In the genomic region with DNA sequence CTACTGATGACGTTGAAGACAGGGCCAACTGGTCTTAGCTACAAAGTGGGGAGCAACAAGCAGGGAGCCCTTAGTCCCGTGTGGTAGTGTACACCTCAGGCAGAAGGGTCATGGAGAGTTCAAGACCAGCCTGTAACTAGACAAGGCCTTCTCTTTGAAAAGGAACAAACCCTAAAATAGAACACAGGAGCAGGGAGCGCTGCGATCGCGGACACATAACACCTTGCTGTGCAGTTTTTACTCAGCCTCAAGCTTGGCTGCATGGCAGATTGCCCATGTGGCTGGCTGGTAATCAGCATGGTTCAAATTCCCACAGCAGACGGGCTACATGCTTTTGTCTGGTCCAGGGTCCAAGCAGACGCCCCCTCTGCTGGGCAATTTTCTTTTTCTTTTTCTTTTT, we compare ENCODE assay signal across 20 mouse cellular contexts. TPM values are rescaled to one million over a fixed set of nuclear protein-coding genes. Genes with fewer than 3 reads are reported as not detected.
A peak's percentile ranks its signal among the peaks of the same experiment; 100 is the strongest.
DNase-seq lines count a peak whose midpoint lies in the region; ATAC-seq and TF ChIP-seq lines count a peak whose summit lies in the region.
"Had no signal": no experiment of that assay in that cellular context is flagged by ENCODE, and none has a peak within 500 bp of the region (broad histone marks: within the 10 kb centered on the region; RNA-seq: fewer than 3 reads in every experiment).

No protein-coding gene starts in this region.

- 39% methylated on average over 8 of the region's 8 CpGs for WGBS in heart, postnatal 0 days

- H3K4me2 ChIP-seq in heart, postnatal 0 days (ENCODE audit: low read depth, low read length), result no peak overlapping the region
- H3K4me2 ChIP-seq: embryonic facial prominence, embryonic 13.5 days; forebrain, embryonic 12.5 days; hindbrain, embryonic 15.5 days; liver, embryonic 11.5 days had no signal

- peaks cover 25% of the 10 kb centered on the region for H3K36me3 ChIP-seq in heart, postnatal 0 days (replicated peaks; ENCODE audit: control insufficient read depth, insufficient read depth, low read length)

- TF ChIP-seq CTCF in heart, postnatal 0 days (IDR thresholded peaks at IDR 0.05; ENCODE audit: low read depth), result no peak

- H3K27me3 ChIP-seq in heart, postnatal 0 days (ENCODE audit: control insufficient read depth, insufficient read depth, low read length), result 0 out of 2 replicates have a peak, but pooled peaks cover 3% of the 10 kb centered on the region
- H3K27me3 ChIP-seq: embryonic facial prominence, embryonic 13.5 days; hindbrain, embryonic 15.5 days had no signal

- peaks cover 3% of the 10 kb centered on the region; the same call in 1 of the 2 replicates for H3K4me1 ChIP-seq in heart, postnatal 0 days (ENCODE audit: control insufficient read depth, insufficient read depth)
- H3K4me1 ChIP-seq: embryonic facial prominence, embryonic 13.5 days; hindbrain, embryonic 15.5 days; midbrain, embryonic 10.5 days had no signal

- no peak for DNase-seq in heart, postnatal 0 days (ENCODE audit: low spot score)
- DNase-seq in heart, adult 8-10 months (ENCODE audit: low spot score), result no peak
- DNase-seq in cerebellum, adult 11-12 months, result peak; percentile 75
- DNase-seq in cerebellum, postnatal 25 days, result peak; percentile 62 to 76
- peak; percentile 63 for DNase-seq in kidney, postnatal 10 days
- DNase-seq in retina, postnatal 1 day, result no peak
- no peak for DNase-seq in layer of hippocampus, adult 11-12 months (ENCODE audit: low spot score)
- DNase-seq in adrenal gland, adult (ENCODE audit: inconsistent age in 2 of 2, low spot score in 1 of 2), result no peak
- DNase-seq: lung, postnatal 10 days had no signal

- no peaks in the 10 kb centered on the region for H3K9me3 ChIP-seq in heart, postnatal 0 days (replicated peaks; ENCODE audit: control insufficient read depth, low read length)
- H3K9me3 ChIP-seq: forebrain, embryonic 12.5 days; hindbrain, embryonic 15.5 days had no signal

- peak; percentile 69 for ATAC-seq in heart, postnatal 0 days (ENCODE audit: insufficient read depth, low read depth)
- ATAC-seq: CD4-positive, CD25-positive, alpha-beta regulatory T cell, adult 4 months had no signal

- H3K4me3 ChIP-seq in heart, postnatal 0 days (ENCODE audit: low read depth, low read length), result no peak overlapping the region
- H3K4me3 ChIP-seq: embryonic facial prominence, embryonic 13.5 days; forebrain, embryonic 12.5 days; hindbrain, embryonic 15.5 days; left cerebral cortex, adult 2 months; midbrain, embryonic 10.5 days had no signal

- peak overlapping the region; percentile 52; the same call in 1 of the 2 replicates for H3K27ac ChIP-seq in heart, postnatal 0 days (ENCODE audit: low read depth)
- H3K27ac ChIP-seq: embryonic facial prominence, embryonic 13.5 days; forebrain, embryonic 12.5 days; hindbrain, embryonic 15.5 days; left cerebral cortex, adult 2 months; midbrain, embryonic 10.5 days had no signal

- H3K9ac ChIP-seq in heart, postnatal 0 days (replicated peaks; ENCODE audit: low read depth, low read length), result no peak overlapping the region
- H3K9ac ChIP-seq: embryonic facial prominence, embryonic 13.5 days; forebrain, embryonic 12.5 days; hindbrain, embryonic 15.5 days had no signal

- no peak for TF ChIP-seq EP300 in heart, postnatal 0 days (IDR thresholded peaks at IDR 0.05; ENCODE audit: low read depth)

RNA-seq across cellular contexts. Expression of a gene that starts 12.4 kb away (rescaled TPM):
- total RNA-seq in heart, postnatal 0 days (2014; rRNA removed; ENCODE audit: low replicate concordance), result not detected in 2 replicates
- polyA plus RNA-seq in heart, postnatal 0 days (2015; fragmentation: Nextera tagmentation; extraction: Ambion mirVana), result not detected in 2 replicates
- total RNA-seq in heart, adult 8-10 months (2022), result not detected
- total RNA-seq: gastrocnemius, postnatal 4 days; layer of hippocampus, adult 18-20 months; left cerebral cortex, adult 2 months had no signal
- polyA plus RNA-seq: CD4-positive, CD25-positive, alpha-beta regulatory T cell, adult 4 months; embryonic facial prominence, embryonic 13.5 days; forebrain, embryonic 12.5 days; hindbrain, embryonic 15.5 days; liver, embryonic 11.5 days; midbrain, embryonic 10.5 days; small intestine, adult 2 months; stomach, embryonic 16.5 days had no signal

RNA-seq across cellular contexts. Expression of a gene that starts 12.5 kb away (rescaled TPM):
- 24.2 and 58.7 TPM in 2 replicates for total RNA-seq in heart, postnatal 0 days (2014; rRNA removed; ENCODE audit: low replicate concordance)
- 20.7 and 28.0 TPM in 2 replicates for polyA plus RNA-seq in heart, postnatal 0 days (2015; fragmentation: Nextera tagmentation; extraction: Ambion mirVana)
- total RNA-seq in heart, adult 8-10 months (2022), result 10 to 100 TPM in 2 of 4 experiments, 1 to 10 TPM in 2; 7.0 to 10.3 (median 9.9) TPM

RNA-seq across cellular contexts. Expression of a gene that starts 28.7 kb away (rescaled TPM):
- total RNA-seq in heart, postnatal 0 days (2014; rRNA removed; ENCODE audit: low replicate concordance), result 84.1 and 86.2 TPM in 2 replicates
- polyA plus RNA-seq in heart, postnatal 0 days (2015; fragmentation: Nextera tagmentation; extraction: Ambion mirVana), result 37.6 and 38.5 TPM in 2 replicates
- 10 to 100 TPM; 24.7 to 29.4 (median 28.0) TPM for total RNA-seq in heart, adult 8-10 months (2022)

RNA-seq across cellular contexts. Expression of a gene that starts 37.6 kb away (rescaled TPM):
- not detected in 2 replicates for total RNA-seq in heart, postnatal 0 days (2014; rRNA removed; ENCODE audit: low replicate concordance)
- polyA plus RNA-seq in heart, postnatal 0 days (2015; fragmentation: Nextera tagmentation; extraction: Ambion mirVana), result not detected in 2 replicates
- not detected for total RNA-seq in heart, adult 8-10 months (2022)
- total RNA-seq: gastrocnemius, postnatal 4 days; layer of hippocampus, adult 18-20 months; left cerebral cortex, adult 2 months had no signal
- polyA plus RNA-seq: CD4-positive, CD25-positive, alpha-beta regulatory T cell, adult 4 months; embryonic facial prominence, embryonic 13.5 days; forebrain, embryonic 12.5 days; hindbrain, embryonic 15.5 days; liver, embryonic 11.5 days; midbrain, embryonic 10.5 days; small intestine, adult 2 months; stomach, embryonic 16.5 days had no signal

Comparison
In these comparisons a context has a peak if more than half of its experiments do, and no peak if none do; other contexts are left out.
1. DNase-seq: peak in cerebellum, adult 11-12 months (single experiment), cerebellum, postnatal 25 days (2 of 2) and kidney, postnatal 10 days (single experiment); none in heart, postnatal 0 days (single experiment), heart, adult 8-10 months (single experiment), retina, postnatal 1 day (single experiment), layer of hippocampus, adult 11-12 months (single experiment) and adrenal gland, adult (0 of 2).